Mouse (Mus musculus) midbrain, embryonic 11.5 days (tissue): ENCODE measurements around the gene Bcap31. TPM values are rescaled to one million over a fixed set of nuclear protein-coding genes. Genes with fewer than 3 reads are reported as not detected.

Experiments
- ATAC-seq: fragments of 200-750 bp; cut with Nextera tagmentation; 2 replicates; pipeline ENCODE4 v1.8.0; 2017; ENCODE audit warnings: moderate TSS enrichment, moderate library complexity; ENCODE audit not compliant: low FRiP score
- DNase-seq: peaks from one replicate; pipeline ENCODE4 v3.0.0; 2015; ENCODE audit warnings: low spot score; ENCODE audit errors: missing footprints
- H3K27ac ChIP-seq: fragments of 300-500 bp; sonication (generic); 2 replicates; pipeline ENCODE4 v1.5.1; 2014; ENCODE audit warnings: low read depth, low read length
- H3K27me3 ChIP-seq: fragments of 300-500 bp; sonication (generic); 2 replicates; pipeline ENCODE4 v1.6.1; 2014; ENCODE audit warnings: mild to moderate bottlenecking, low read length, moderate library complexity, mixed read lengths; ENCODE audit not compliant: control insufficient read depth, insufficient read depth
- H3K36me3 ChIP-seq: fragments of 300-500 bp; sonication (generic); 2 replicates; pipeline ENCODE4 v1.6.1; 2014; ENCODE audit warnings: mild to moderate bottlenecking, low read length, moderate library complexity, mixed read lengths; ENCODE audit not compliant: control insufficient read depth, insufficient read depth
- H3K4me1 ChIP-seq: fragments of 300-500 bp; sonication (generic); 2 replicates; pipeline ENCODE4 v1.6.1; 2014; ENCODE audit warnings: low read length; ENCODE audit not compliant: control insufficient read depth, insufficient read depth
- H3K4me2 ChIP-seq: fragments of 300-500 bp; sonication (generic); 2 replicates; pipeline ENCODE4 v1.6.1; 2014; ENCODE audit warnings: mild to moderate bottlenecking, moderate library complexity
- H3K4me3 ChIP-seq: fragments of 300-500 bp; sonication (generic); 2 replicates; pipeline ENCODE4 v1.5.1; 2014; ENCODE audit warnings: low read depth, low read length
- H3K9ac ChIP-seq: fragments of 300-500 bp; sonication (generic); 2 replicates; pipeline ENCODE4 v1.6.1; 2014; ENCODE audit warnings: low read length
- H3K9me3 ChIP-seq: fragments of 300-500 bp; sonication (generic); 2 replicates; pipeline ENCODE4 v1.6.1; 2016; ENCODE audit warnings: low read length; ENCODE audit not compliant: control insufficient read depth
- WGBS: fragments of 180-500 bp; shearing (Covaris S2); extraction: QIAGEN DNeasy Blood & Tissue Kit; methylation state at CpG from one replicate; pipeline ENCODE4 v1.1.7; 2014; 5-methylcytosine and 5-hydroxymethylcytosine counted together
- polyA plus RNA-seq: library from polyadenylated mRNA; unstranded; fragments of >200 nt; fragmentation: Nextera tagmentation; extraction: Ambion mirVana; gene quantifications from 2 replicates; pipeline ENCODE4 v1.2.1, GENCODE M21; 2014

Bcap31 gene
- polyA plus RNA-seq, 1 experiment from 2014 or later: 154 TPM

DNA sequence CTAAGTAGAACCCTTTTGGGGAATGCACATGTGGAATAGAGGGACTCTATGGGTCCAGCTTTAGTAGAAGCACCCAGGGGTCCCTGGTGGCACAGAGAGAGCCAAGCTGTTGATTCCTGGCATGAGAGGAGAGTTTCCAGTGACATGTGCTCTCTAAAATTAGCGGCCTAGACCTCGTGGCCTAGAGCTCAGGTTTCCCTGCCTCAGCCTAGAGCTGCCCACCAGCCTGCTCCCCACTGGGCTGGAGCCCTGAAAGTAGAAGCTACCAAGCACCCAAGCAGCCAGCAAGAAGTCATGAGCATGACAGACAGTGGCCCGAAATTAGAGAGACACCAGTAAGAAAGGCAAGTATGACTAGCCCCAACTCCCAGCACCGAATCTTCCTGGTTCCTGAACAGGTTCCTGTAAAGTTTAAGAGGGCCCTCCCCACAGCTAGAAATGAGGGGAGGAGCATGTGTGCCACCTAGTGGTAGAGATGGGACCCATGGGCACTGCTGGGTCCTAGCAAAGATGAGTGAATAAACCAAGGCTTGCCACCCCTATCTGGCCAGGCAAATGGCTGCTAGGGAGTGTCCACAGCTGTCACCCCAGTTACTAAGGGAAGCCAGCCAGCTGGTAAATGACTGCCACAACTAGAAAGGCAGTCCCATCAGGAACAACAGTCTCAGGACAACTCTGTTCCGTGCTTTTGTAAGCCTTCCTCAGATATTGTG lies 24.9 kb downstream of the Bcap31 start:
- no peaks in the 10 kb centered on the region for H3K27me3 ChIP-seq
- H3K4me3 ChIP-seq: no peak overlapping the region
- no peak overlapping the region for H3K27ac ChIP-seq
- H3K36me3 ChIP-seq: no peaks in the 10 kb centered on the region; the same call in 1 of the 2 replicates
- DNase-seq (no peak), ATAC-seq (no peak)
- H3K9me3 ChIP-seq: no peaks in the 10 kb centered on the region
- H3K4me1 ChIP-seq: no peaks in the 10 kb centered on the region
- no peak overlapping the region for H3K9ac ChIP-seq
- WGBS: 71% methylated on average over 5 of the region's 5 CpGs
- no peak overlapping the region for H3K4me2 ChIP-seq

DNA sequence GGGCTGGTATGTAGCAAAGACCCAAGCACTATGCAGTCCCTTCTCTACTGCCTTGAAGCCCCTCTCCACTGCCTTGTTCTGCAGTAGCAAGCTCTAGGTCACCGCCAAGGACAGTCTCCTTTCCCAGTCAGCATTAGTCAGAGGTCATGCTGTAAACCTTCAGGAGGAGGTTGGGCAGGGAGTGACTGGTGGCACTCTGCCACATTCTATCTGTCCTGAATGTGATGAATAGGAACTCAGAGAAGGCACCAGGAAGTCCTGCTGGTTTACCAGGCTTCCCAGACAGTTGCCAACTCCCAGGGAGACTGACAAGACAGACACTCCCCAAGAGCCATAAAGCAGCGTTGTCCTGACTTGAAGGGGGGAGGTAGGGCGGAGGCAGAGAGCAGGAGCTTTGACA lies 30.3 kb downstream of the Bcap31 start:
- H3K36me3 ChIP-seq: no peaks in the 10 kb centered on the region; the same call in 1 of the 2 replicates
- H3K9ac ChIP-seq: no peak overlapping the region
- H3K9me3 ChIP-seq: no peaks in the 10 kb centered on the region
- H3K4me3 ChIP-seq: no peak overlapping the region
- no peak overlapping the region for H3K4me2 ChIP-seq
- ATAC-seq: no peak
- no peak for DNase-seq
- no peak overlapping the region for H3K27ac ChIP-seq
- WGBS: 83% methylated on average over 3 of the region's 3 CpGs
- no peaks in the 10 kb centered on the region for H3K27me3 ChIP-seq
- no peaks in the 10 kb centered on the region for H3K4me1 ChIP-seq

DNA sequence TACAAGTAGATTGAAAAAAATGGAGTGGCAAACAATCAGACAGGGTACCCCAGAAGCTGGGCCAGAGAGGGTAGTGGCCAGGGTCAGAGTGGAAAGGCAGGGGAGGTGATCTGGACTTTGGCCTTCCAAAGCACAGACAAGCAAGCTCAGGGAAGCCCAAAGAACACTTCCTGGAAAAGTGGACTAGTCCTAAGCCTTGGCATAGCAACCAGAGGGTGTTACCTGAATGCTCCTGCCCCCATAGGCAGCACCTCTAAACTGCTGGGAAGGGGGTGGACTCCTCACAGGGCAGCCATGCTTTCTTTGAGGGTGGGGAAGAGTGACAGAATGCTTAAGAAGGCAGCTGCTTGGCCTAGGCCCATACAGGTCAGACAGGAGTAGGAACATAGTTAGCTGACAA lies 31.0 kb downstream of the Bcap31 start:
- H3K9me3 ChIP-seq: no peaks in the 10 kb centered on the region
- H3K4me2 ChIP-seq: no peak overlapping the region
- no peaks in the 10 kb centered on the region for H3K4me1 ChIP-seq
- H3K27ac ChIP-seq: no peak overlapping the region
- H3K9ac ChIP-seq: no peak overlapping the region
- ATAC-seq (no peak), DNase-seq (no peak)
- H3K36me3 ChIP-seq: no peaks in the 10 kb centered on the region; the same call in 1 of the 2 replicates
- H3K4me3 ChIP-seq: no peak overlapping the region
- H3K27me3 ChIP-seq: no peaks in the 10 kb centered on the region

DNA sequence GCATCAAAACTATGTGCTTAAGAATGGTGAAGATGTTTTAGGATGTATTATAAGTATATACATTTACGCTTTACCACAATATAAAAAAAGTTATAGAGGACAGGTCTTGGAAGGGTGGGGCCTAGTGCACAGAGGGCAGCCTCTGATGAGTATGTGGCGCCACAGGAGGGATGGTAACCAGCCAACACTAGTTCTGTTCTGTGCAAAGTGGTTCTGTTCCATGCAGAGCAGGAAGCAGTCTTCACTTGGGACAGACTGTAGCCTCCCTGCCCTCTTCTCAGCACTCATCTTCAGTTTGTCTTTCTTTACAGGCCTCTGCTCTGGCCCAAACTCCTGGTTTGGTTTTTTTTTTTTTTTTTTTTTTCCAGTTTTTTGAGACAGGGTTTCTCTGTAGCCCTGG lies 31.8 kb downstream of the Bcap31 start:
- Histone ChIP-seq H3K27me3 (no peaks in the 10 kb centered on the region), H3K4me2 (no peak overlapping the region), H3K27ac (no peak overlapping the region), H3K9ac (no peak overlapping the region), H3K4me1 (no peaks in the 10 kb centered on the region), H3K4me3 (no peak overlapping the region), H3K36me3 (no peaks in the 10 kb centered on the region; the same call in 1 of the 2 replicates), H3K9me3 (no peaks in the 10 kb centered on the region)
- no peak for ATAC-seq
- 92% methylated on average over 2 of the region's 2 CpGs for WGBS
- no peak for DNase-seq

DNA sequence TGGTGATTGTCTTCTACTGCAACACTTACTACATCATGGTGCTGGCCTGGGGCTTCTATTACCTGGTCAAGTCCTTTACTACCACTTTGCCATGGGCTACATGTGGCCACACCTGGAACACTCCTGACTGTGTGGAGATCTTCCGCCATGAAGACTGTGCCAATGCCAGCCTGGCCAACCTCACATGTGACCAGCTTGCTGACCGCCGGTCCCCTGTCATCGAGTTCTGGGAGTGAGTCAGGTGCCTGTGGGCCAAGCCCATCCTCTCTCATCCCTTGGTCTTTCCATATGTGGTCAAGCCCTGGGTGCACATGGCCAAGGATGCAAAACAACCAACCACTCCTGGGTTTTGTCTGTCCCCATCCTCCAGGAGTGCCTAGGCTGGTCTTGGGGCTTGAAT lies 39.3 kb downstream of the Bcap31 start:
- no peak overlapping the region for H3K9ac ChIP-seq
- H3K4me3 ChIP-seq: no peak overlapping the region
- no peak overlapping the region for H3K27ac ChIP-seq
- peaks cover 3% of the 10 kb centered on the region; the same call in 1 of the 2 replicates for H3K4me1 ChIP-seq
- no peaks in the 10 kb centered on the region; the same call in 1 of the 2 replicates for H3K36me3 ChIP-seq
- DNase-seq (no peak), ATAC-seq (no peak)
- H3K27me3 ChIP-seq: no peaks in the 10 kb centered on the region
- no peaks in the 10 kb centered on the region for H3K9me3 ChIP-seq
- WGBS: 94% methylated on average over 4 of the region's 4 CpGs
- H3K4me2 ChIP-seq: no peak overlapping the region

DNA sequence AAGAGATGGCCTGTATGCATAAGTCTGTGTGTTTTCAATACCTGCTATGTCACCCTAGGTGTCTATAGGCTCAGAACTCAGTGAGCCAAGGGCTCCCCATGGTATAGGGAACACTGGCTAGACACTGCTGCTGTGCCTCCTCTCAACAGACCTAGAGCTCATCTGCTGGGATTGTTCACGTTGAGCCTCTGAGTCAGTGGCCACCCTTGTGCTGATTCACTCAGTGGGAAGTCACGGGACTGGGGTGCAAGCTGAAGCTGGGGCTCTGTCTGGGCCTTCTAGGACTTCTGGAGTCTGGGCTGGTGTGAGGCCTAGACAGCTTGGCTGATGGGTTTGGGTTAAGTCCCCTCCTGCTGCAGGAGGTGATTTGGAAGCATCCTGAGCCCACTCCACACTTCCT lies 40.7 kb downstream of the Bcap31 start:
- WGBS: 88% methylated on average over 2 of the region's 2 CpGs
- Histone ChIP-seq H3K27ac (no peak overlapping the region), H3K9me3 (no peaks in the 10 kb centered on the region), H3K9ac (no peak overlapping the region), H3K27me3 (no peaks in the 10 kb centered on the region), H3K4me2 (no peak overlapping the region), H3K4me1 (peaks cover 3% of the 10 kb centered on the region; the same call in 1 of the 2 replicates), H3K4me3 (no peak overlapping the region), H3K36me3 (no peaks in the 10 kb centered on the region; the same call in 1 of the 2 replicates)
- DNase-seq (no peak), ATAC-seq (no peak)

DNA sequence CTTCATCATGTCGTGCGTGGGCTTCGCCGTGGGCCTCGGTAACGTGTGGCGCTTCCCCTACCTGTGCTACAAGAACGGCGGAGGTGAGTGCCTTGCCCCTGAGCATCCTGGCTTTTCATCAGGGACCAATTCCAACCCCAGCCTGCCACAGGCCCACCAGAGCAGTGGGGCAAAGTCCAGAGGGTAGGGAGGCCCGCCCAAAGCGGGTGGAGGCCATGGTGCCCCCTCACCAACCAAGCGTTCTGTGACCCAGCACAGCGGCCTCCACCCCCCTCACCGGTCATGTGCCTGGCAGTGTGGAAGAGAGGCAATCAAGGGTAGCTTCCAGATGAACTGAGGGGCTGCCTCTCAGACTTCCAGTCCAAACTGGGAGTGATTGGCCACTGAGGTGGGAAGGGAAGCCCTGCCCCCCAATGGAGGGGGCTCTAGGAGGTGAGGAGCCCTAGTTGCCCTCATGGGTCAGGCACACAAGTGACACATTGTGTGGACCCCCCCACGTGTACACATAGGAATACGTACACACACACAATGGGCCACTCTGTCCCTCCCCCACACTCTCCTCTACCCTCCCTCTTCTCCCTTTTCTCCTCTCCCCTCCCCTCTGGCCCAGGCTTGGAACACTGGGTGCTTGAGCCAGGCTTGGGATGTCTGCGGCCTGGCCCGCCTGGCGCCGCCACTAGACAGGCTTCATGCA lies 41.9 kb downstream of the Bcap31 start:
- peak overlapping the region; percentile 57 for H3K4me3 ChIP-seq
- DNase-seq: peak; percentile 88
- peak overlapping the region; percentile 70 for H3K9ac ChIP-seq
- peak overlapping the region; percentile 68 for H3K4me2 ChIP-seq
- no peak overlapping the region for H3K27ac ChIP-seq
- no peaks in the 10 kb centered on the region for H3K9me3 ChIP-seq
- peak; percentile 48 for ATAC-seq
- no peaks in the 10 kb centered on the region; the same call in 1 of the 2 replicates for H3K36me3 ChIP-seq
- peaks cover 3% of the 10 kb centered on the region; the same call in 1 of the 2 replicates for H3K4me1 ChIP-seq
- WGBS: 20% methylated on average over 20 of the region's 20 CpGs
- no peaks in the 10 kb centered on the region for H3K27me3 ChIP-seq

DNA sequence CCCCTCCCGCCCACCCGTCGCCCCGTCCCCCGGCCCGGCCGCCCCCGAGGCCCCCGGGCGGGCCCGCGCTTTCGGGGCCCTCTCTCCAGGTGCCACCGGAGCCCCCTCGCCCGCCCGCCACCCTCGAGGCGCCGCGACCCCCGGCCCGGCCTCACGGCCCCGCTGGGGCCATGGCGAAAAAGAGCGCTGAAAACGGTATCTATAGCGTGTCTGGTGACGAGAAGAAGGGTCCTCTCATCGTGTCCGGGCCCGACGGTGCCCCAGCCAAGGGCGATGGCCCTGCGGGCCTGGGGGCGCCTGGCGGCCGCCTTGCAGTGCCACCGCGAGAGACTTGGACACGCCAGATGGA lies 42.4 kb downstream of the Bcap31 start:
- Histone ChIP-seq H3K36me3 (no peaks in the 10 kb centered on the region; the same call in 1 of the 2 replicates), H3K9ac (peak overlapping the region; percentile 70), H3K4me3 (peak overlapping the region; percentile 57), H3K27ac (no peak overlapping the region), H3K4me1 (peaks cover 3% of the 10 kb centered on the region; the same call in 1 of the 2 replicates), H3K27me3 (no peaks in the 10 kb centered on the region), H3K4me2 (peak overlapping the region; percentile 68), H3K9me3 (no peaks in the 10 kb centered on the region)
- WGBS: 3% methylated on average over 13 of the region's 42 CpGs
- DNase-seq (no peak), ATAC-seq (peak; percentile 6; the same call in 1 of the 2 replicates)
